Mouse (Mus musculus): Measurements from ENCODE around the gene Cd3g. TPM values are rescaled to one million over a fixed set of nuclear protein-coding genes. Genes with fewer than 3 reads are reported as not detected.
A peak's percentile ranks its signal among the peaks of the same experiment; 100 is the strongest.

The Cd3g gene
- total RNA-seq (2021) = not detected
- long read RNA-seq, experiment 1 = 0 reads
- long read RNA-seq, experiment 2 = 0 reads

GRCm38 (mm10) chr9:44980242-44980641 is at the start of gene Cd3g:
TSS of gene Cd3g (minus strand) at chr9:44980431.
- no peak for DNase-seq (ENCODE audit: low spot score in 2 of 2)

DNA sequence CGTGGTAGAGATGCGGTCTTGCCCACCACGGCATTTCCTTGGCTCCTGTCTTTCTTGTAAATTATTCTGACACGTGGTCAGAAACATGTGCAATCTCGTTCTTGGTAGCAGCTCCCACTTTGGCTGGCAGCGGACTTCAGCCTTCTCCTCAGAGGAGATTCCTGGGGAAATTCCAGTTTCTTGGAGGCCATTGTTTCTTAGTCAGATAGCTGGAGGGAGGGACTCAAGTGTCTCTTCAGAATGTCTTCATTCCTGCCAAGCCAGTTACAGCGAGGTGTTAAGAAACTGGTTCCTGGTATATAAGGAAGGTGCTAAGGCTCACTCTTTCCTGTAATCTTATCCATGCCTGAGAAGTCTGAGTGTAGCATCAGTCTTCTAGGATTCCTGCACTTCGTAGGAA is 47.1 kb upstream of the Cd3g start:
- no peak for DNase-seq (ENCODE audit: low spot score in 2 of 2)

GRCm38 (mm10) chr9:45024187-45024586 is 44.0 kb upstream of the Cd3g start:
- no peak for DNase-seq (ENCODE audit: low spot score in 2 of 2)

GRCm38 (mm10) chr9:45023638-45024037 is 43.4 kb upstream of the Cd3g start:
- DNase-seq (ENCODE audit: low spot score in 2 of 2) = no peak

DNA sequence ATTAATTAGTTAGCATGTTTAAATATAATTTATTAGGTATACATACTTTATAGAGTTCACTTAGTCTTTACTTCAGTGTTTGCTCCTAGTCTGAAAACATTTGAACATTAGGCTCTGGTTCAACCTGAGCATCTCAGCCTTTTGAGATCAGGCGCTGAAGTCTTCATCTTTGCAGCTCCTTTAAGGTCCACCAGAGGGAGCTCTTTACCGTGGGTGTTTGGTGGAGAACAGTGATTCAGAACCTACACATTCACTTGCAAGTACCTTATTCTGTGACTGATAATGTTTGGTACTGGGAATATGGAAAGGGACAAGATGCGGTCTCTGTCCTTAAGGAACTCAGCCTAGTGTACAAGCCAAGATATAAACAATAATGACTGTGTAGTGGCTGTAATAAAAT is 42.6 kb upstream of the Cd3g start:
- peak; percentile 59 to 67 for DNase-seq (ENCODE audit: low spot score in 2 of 2)

DNA sequence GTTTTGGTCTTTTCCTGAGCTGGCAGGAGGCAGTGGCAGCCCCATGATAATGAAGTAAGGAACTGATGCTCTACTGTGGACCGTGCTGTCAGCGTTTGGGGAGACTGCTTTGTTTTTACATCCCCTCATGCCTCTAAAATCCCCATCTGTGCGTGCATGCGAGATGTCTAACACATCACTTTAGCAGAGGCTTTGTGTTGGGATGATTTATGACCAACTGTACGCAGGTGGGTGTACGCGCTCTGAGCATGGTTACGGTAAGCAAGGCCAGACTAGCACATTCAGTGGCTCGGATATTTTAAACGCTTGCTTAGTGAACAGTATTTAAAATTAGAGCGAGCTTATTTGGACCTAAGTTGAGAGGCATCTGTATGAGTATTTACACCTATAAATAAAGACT is 37.8 kb upstream of the Cd3g start:
- DNase-seq (ENCODE audit: low spot score in 2 of 2) = peak in 1 of 2 experiments; percentile 16

DNA sequence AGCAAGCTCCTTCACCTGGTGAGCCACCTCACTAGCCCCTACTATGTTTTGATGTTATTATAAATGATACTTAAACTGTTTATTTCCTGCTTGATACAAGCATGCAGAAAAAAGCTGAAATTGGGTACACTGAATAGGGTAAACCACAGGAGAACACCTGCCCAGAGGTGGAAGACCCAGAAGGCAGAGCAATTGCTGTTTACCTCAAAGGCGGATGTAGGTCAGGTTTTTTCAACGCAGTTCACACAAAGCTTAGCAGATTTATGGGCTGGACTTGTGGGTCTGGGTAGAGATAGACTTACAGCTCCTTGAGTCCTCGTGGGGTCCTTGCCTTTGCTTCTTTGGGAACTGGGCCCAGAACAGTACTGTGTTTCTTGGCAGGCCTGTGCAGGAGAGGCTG is 35.6 kb upstream of the Cd3g start:
- no peak for DNase-seq (ENCODE audit: low spot score in 2 of 2)

DNA sequence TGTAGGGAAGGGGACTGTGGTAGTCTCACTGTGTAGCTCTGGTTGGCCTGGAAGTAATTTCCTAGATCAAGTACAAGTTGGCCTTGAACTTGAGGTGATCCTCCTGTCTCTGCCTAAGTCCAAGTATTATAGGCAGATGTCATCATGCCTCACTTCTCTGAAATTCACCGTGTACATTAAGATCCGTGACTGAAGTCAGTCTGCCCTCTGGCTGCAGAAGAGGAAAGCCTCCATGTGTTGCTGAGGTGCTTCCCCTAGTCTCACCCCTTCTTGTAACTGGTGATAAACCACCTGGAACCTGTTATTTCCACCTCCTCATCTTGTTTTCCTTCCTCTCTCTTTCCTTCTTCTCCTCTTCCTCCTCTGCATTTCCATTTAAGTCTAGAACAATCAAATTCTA is 34.6 kb upstream of the Cd3g start:
- DNase-seq (ENCODE audit: low spot score in 2 of 2) = no peak

DNA sequence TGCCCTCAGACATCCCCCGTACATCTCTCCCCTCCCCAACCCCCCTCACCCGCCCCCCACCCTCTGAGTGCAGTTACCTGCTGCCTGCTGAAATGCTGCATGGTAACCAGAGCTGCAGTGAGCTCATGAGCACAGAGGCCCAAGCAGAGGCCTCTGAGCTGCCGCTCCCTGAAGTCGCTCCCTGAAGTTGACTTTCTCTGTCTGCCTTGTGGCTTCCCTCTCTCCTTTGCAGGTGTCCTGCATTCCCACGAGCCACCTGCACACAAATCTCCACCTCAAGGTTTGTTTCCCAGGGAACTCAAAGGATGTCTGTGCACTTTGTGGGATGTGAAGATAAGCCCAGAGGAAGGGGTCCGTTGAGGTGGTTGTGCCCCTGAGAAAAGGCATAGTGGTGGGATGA is 31.1 kb upstream of the Cd3g start:
- no peak for DNase-seq (ENCODE audit: low spot score in 2 of 2)

- no peak for DNase-seq (ENCODE audit: low spot score in 2 of 2)
These were observed 30.2 kb upstream of the Cd3g start for GRCm38 (mm10) chr9:45010461-45010860.

GRCm38 (mm10) chr9:45009180-45010078 is 29.2 kb upstream of the Cd3g start, which contains the start of gene Cd3e:
TSS of gene Cd3e (minus strand) at chr9:45009627.
- DNase-seq (ENCODE audit: low spot score in 2 of 2) = no peak

- DNase-seq (ENCODE audit: low spot score in 2 of 2) = no peak
These were observed 28.1 kb upstream of the Cd3g start for GRCm38 (mm10) chr9:45008342-45008741.

DNA sequence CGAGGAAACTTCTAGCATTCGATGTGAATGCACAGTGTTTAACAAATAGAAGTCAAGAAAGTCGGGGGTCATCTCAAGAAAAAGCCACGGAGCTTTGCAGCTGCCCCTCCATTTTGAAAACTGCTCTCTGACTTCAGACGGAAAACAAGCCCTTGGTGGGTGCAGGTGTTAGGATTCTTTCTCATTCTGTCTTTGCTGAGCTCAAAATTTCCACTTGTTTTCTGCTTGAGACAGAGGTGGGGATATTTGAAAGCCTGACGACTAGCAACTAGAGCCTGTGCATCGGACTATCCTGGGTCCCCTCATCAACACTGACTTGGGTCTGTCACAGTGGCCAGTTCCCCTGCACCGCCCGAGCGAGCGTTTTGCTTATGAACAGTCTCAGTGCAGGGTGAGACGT is 27.2 kb upstream of the Cd3g start:
- no peak for DNase-seq (ENCODE audit: low spot score in 2 of 2)

- DNase-seq (ENCODE audit: low spot score in 2 of 2) = no peak
These were observed 20.0 kb upstream of the Cd3g start for GRCm38 (mm10) chr9:45000249-45000648.

GRCm38 (mm10) chr9:44999776-45000175 is 19.5 kb upstream of the Cd3g start:
- DNase-seq (ENCODE audit: low spot score in 2 of 2) = no peak

DNA sequence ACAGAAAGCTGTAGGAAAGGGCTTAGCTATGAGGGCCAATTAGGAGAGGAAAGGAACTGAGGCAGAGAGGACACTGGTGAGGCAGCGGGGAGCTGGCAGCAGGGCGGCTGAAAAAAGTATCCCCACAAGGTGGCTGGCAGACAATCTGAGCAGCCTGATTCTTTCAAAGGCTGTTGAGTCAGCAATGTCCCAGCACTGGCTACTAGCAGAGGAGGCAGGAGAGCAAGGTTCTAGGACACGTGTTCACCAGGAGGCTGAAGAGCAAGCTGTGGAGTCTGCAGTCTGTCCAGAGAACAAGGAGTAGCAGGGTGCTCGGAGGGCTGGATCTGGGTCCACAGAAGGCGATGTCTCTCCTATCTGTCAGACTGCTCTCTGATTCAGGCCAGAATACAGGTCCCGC is 18.9 kb upstream of the Cd3g start:
- DNase-seq (ENCODE audit: low spot score in 2 of 2) = peak; percentile 3 to 11

DNA sequence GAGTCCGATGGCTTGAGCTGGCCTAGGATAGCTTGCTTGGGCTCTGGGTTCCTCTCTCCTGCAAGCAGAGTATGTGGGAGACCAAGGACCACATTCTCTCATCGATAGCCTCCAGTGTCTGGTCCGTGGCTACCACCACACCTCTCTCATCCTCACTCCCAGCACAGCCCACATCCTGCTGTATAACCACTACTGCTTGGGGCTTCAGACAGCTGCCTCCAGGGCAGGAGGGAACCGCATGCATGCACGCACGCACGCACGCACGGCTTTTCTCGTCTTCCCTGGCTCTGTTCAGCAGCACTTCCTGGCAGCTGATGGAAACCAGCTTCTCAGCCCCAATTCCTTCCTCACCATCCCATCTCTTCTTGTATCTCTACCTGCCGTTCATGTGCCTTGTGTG is 17.9 kb upstream of the Cd3g start:
- no peak for DNase-seq (ENCODE audit: low spot score in 2 of 2)

GRCm38 (mm10) chr9:44996590-44996989 is 16.4 kb upstream of the Cd3g start:
- no peak for DNase-seq (ENCODE audit: low spot score in 2 of 2)

DNA sequence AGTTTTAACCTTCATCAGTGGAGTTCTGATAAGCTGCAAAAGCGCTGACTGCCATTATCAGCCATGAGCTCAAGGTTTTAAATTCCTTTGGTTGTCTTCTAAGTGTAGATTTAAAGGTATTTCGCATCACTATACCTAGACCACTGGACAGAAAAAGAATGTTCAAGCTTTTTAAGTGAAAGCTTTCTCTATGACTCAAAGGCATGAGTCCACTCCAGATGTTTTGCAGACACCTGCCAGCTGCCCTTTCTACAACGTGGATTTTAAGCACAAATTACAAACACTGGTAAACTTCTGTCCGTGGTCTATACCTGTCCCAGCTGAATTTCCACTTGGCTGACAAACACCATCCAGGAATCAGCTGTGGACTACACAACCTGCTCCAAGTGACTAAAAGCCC is 14.7 kb upstream of the Cd3g start:
- DNase-seq (ENCODE audit: low spot score in 2 of 2) = no peak

- DNase-seq (ENCODE audit: low spot score in 2 of 2) = no peak
These were observed 13.0 kb upstream of the Cd3g start for GRCm38 (mm10) chr9:44993268-44993667.

DNA sequence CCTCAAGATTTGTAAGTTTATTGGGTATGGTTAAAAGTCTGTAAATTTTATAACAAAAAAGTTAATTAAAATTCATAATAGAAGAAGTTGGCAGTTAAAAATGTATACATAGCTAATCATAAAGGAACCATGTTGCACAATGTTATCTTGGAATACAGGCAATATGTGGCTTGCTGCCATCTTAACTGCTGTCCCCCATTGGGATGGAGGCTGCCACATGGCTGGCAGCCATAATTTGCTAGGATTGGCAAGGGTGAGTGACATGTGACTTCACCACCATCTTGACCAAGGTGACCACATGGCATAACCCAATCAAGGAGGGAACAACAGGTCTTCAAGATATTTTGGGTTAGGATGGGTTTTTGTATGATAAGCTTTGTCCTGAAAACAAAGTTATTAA is 12.0 kb upstream of the Cd3g start:
- no peak for DNase-seq (ENCODE audit: low spot score in 2 of 2)

GRCm38 (mm10) chr9:44991821-44992220 is 11.6 kb upstream of the Cd3g start:
- DNase-seq (ENCODE audit: low spot score in 2 of 2) = no peak

DNA sequence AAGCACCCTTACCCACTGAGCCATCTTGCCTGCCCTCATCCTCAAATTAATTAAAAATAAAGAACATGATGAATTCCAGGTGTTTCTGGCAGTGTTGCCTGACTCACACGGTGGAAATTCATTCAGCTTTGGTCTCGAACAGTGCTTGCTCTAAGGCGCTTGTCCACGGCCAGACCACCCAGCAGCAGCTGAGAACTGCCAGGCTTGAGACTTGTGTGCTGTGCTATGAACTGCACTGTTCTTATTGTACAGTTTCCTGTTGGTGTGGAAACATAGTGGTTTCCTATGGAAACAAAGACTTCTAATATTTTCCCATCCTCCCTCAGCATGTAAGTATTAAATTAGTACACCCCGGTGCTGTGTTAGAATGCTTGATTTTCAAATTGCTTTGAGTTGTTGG is 6.7 kb upstream of the Cd3g start:
- DNase-seq (ENCODE audit: low spot score in 2 of 2) = no peak

Measured in left cerebral cortex, adult 18-20 months (tissue).